Mouse (Mus musculus) kidney, adult 2 months (tissue): ENCODE data around the gene Mrpl36. TPM values are rescaled to one million over a fixed set of nuclear protein-coding genes. Genes with fewer than 3 reads are reported as not detected.

Experiments used
- DNase-seq: peaks from one replicate; pipeline ENCODE4 v3.0.0; 2021
- H3K27ac ChIP-seq: fragments of 200-500 bp; 2 replicates; pipeline ENCODE4 v1.5.1; 2012; ENCODE audit warnings: low read depth, low read length, control low read depth, inconsistent platforms; ENCODE audit not compliant: insufficient read depth
- H3K27me3 ChIP-seq: fragments of 200-500 bp; replicated peaks from 2 replicates; pipeline ENCODE4 v1.6.1; 2012; ENCODE audit warnings: mild to moderate bottlenecking, moderate library complexity, low read length, inconsistent platforms; ENCODE audit not compliant: control insufficient read depth, insufficient read depth
- H3K36me3 ChIP-seq: fragments of 200-500 bp; 2 replicates; pipeline ENCODE4 v1.6.1; 2012; ENCODE audit warnings: mild to moderate bottlenecking, moderate library complexity, low read length, inconsistent platforms; ENCODE audit not compliant: control insufficient read depth, insufficient read depth
- H3K4me1 ChIP-seq: fragments of 200-500 bp; 2 replicates; pipeline ENCODE4 v1.6.1; 2011; ENCODE audit warnings: low read length; ENCODE audit not compliant: control insufficient read depth, insufficient read depth
- H3K4me3 ChIP-seq: fragments of 200-500 bp; 2 replicates; pipeline ENCODE4 v1.5.1; 2011; ENCODE audit warnings: mild to moderate bottlenecking, low read depth, low read length, control low read depth; ENCODE audit not compliant: insufficient read depth
- CTCF ChIP-seq: fragments of 200-500 bp; conservative IDR thresholded peaks from 2 replicates; pipeline ENCODE4 v1.5.1; 2011; ENCODE audit warnings: low read depth, mild to moderate bottlenecking, control low read depth, low read length, moderate library complexity, mixed read lengths; ENCODE audit not compliant: insufficient read depth, insufficient read length
- POLR2A ChIP-seq: fragments of 200-500 bp; IDR thresholded peaks from one replicate; pipeline ENCODE4 v1.6.1; 2011; ENCODE audit warnings: low read depth, low read length, control low read depth
- WGBS: fragments of 180-500 bp; shearing (Covaris S2); methylation state at CpG from one replicate; pipeline ENCODE4 v1.1.7; 2018; 5-methylcytosine and 5-hydroxymethylcytosine counted together
- polyA plus RNA-seq: library from polyadenylated mRNA; depleted of rRNA; stranded (reverse); fragments of >200 nt; gene quantifications from 2 replicates; pipeline ENCODE4 v1.2.3, GENCODE M21; 2012; rRNA removed

The Mrpl36 gene
- polyA plus RNA-seq, 1 experiment = 95.0 TPM

DNA sequence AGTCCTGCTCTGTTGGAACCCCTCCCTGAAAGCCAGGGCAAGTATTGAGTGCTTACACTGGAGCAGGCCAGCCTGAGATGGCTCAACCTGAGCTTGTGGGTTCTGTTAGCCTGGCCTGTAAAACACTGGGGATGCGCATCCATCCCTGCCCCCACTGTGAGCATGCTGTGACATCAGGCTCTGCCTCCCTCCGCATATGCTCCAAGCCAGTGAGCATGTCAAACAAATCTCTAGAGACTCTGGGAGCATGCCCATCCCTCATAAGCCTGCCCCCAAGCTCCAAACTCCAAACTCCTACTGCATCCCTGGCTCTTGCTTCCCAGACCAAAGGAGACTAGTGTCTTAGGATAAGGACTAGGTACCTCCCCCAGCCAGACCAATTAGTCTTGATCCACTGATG, 46.3 kb downstream of the Mrpl36 start:
- 77% methylated on average over 2 of the region's 2 CpGs for WGBS
- Histone ChIP-seq H3K27me3 (no peaks in the 10 kb centered on the region), H3K4me1 (no peaks in the 10 kb centered on the region), H3K27ac (no peak overlapping the region), H3K4me3 (no peak overlapping the region), H3K36me3 (no peaks in the 10 kb centered on the region)
- no peak for DNase-seq
- TF ChIP-seq CTCF (no peak), POLR2A (no peak)

DNA sequence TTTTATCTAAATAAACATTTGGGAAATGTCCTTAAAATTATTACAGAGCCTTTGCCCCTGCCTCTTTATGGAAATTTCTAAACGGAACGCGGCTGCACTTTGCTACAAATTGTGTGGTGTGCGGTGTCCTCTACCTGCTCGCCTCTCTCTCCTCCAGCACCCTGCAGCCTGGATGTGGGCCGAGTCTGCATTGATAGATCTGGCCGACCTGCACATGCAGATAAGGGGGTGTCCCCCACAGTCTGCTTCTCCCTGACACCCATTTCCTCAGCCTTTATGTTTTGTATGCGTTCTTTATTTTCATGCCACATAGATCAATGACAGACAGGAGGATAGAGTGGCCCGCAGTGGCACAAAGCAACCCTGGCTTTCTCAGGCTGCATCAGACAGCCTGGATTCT, 49.3 kb downstream of the Mrpl36 start:
- Histone ChIP-seq H3K36me3 (no peaks in the 10 kb centered on the region), H3K27me3 (no peaks in the 10 kb centered on the region), H3K4me3 (no peak overlapping the region), H3K4me1 (no peaks in the 10 kb centered on the region), H3K27ac (no peak overlapping the region)
- DNase-seq = no peak
- 85% methylated on average over 9 of the region's 9 CpGs for WGBS
- TF ChIP-seq CTCF (no peak), POLR2A (no peak)

Other genes with a start within 250 kb of the Mrpl36 start
- gene Irx4, start 68.0 kb upstream of the Mrpl36 start, polyA plus RNA-seq = 0.16 and 0.26 TPM in 2 replicates
- gene Ndufs6, start within 50 bp of the Mrpl36 start, polyA plus RNA-seq = 191 and 319 TPM in 2 replicates
- 14.2 and 16.0 TPM in 2 replicates for gene Lpcat1, start 138.7 kb downstream of the Mrpl36 start, polyA plus RNA-seq
- 0.05 and 0.06 TPM in 2 replicates for gene Slc6a3, start 208.2 kb downstream of the Mrpl36 start, polyA plus RNA-seq